Mouse (Mus musculus): Measurements from ENCODE around the gene Zfp65. TPM values are rescaled to one million over a fixed set of nuclear protein-coding genes. Genes with fewer than 3 reads are reported as not detected.
"Not testable (repeated sequence)": the region's sequence is repeated elsewhere in the genome, so short reads cannot be mapped to it uniquely, and the experiment has no call there.

Zfp65 gene
- polyA plus RNA-seq (2011; ENCODE audit: insufficient read depth, insufficient read length, low replicate concordance, missing spikeins), result 2.2 and 4.5 TPM in 2 replicates

- 10% methylated on average over 19 of the region's 21 CpGs for WGBS
- Histone ChIP-seq H3K4me1 (ENCODE audit: control insufficient read depth, insufficient read depth, low read length) (no peaks in the 10 kb centered on the region; the same call in 1 of the 2 replicates), H3K27ac (ENCODE audit: control insufficient read depth, insufficient read depth, low read depth, low read length, poor library complexity) (no peak within 1 kb of the TSS), H3K4me3 (replicated peaks; ENCODE audit: control insufficient read depth, low read depth, low read length) (peak within 1 kb of the TSS; percentile 76)
- TF ChIP-seq POLR2A (IDR thresholded peaks at IDR 0.05; ENCODE audit: borderline replicate concordance, control insufficient read depth, low read depth, low read length) (no peak), CTCF (IDR thresholded peaks at IDR 0.05; ENCODE audit: control insufficient read depth, insufficient read depth, low read length) (no peak)
These were observed at the start of gene Zfp65 for GRCm38 (mm10) chr13:67728641-67729318. Gene Zfp65, minus strand, starts transcription at chr13:67729173.

GRCm38 (mm10) chr13:67763031-67763768 lies 34.2 kb upstream of the Zfp65 start:
- no peak overlapping the region for H3K4me3 ChIP-seq (replicated peaks; ENCODE audit: control insufficient read depth, low read depth, low read length)
- no peak overlapping the region for H3K27ac ChIP-seq (ENCODE audit: control insufficient read depth, insufficient read depth, low read depth, low read length, poor library complexity)
- H3K4me1 ChIP-seq (ENCODE audit: control insufficient read depth, insufficient read depth, low read length), result no peaks in the 10 kb centered on the region
- TF ChIP-seq POLR2A (IDR thresholded peaks at IDR 0.05; ENCODE audit: borderline replicate concordance, control insufficient read depth, low read depth, low read length) (no peak), CTCF (IDR thresholded peaks at IDR 0.05; ENCODE audit: control insufficient read depth, insufficient read depth, low read length) (no peak)
- 70% methylated on average over 2 of the region's 2 CpGs for WGBS

- no peaks in the 10 kb centered on the region for H3K4me1 ChIP-seq (ENCODE audit: control insufficient read depth, insufficient read depth, low read length)
- WGBS, result 68% methylated on average over 1 of the region's 1 CpGs
- no peak overlapping the region for H3K4me3 ChIP-seq (replicated peaks; ENCODE audit: control insufficient read depth, low read depth, low read length)
- TF ChIP-seq POLR2A (IDR thresholded peaks at IDR 0.05; ENCODE audit: borderline replicate concordance, control insufficient read depth, low read depth, low read length) (no peak), CTCF (IDR thresholded peaks at IDR 0.05; ENCODE audit: control insufficient read depth, insufficient read depth, low read length) (no peak)
- H3K27ac ChIP-seq (ENCODE audit: control insufficient read depth, insufficient read depth, low read depth, low read length, poor library complexity), result no peak overlapping the region
These were observed 31.0 kb upstream of the Zfp65 start for GRCm38 (mm10) chr13:67759966-67760365.

- H3K4me3 ChIP-seq (replicated peaks; ENCODE audit: control insufficient read depth, low read depth, low read length), result no peak overlapping the region
- H3K4me1 ChIP-seq (ENCODE audit: control insufficient read depth, insufficient read depth, low read length), result no peaks in the 10 kb centered on the region; the same call in 1 of the 2 replicates
- H3K27ac ChIP-seq (ENCODE audit: control insufficient read depth, insufficient read depth, low read depth, low read length, poor library complexity), result no peak overlapping the region
- 82% methylated on average over 6 of the region's 6 CpGs for WGBS
- TF ChIP-seq POLR2A (IDR thresholded peaks at IDR 0.05; ENCODE audit: borderline replicate concordance, control insufficient read depth, low read depth, low read length) (no peak), CTCF (IDR thresholded peaks at IDR 0.05; ENCODE audit: control insufficient read depth, insufficient read depth, low read length) (no peak)
These were observed 26.8 kb upstream of the Zfp65 start for GRCm38 (mm10) chr13:67755761-67756160.

- 6% methylated on average over 24 of the region's 24 CpGs for WGBS
- TF ChIP-seq CTCF (IDR thresholded peaks at IDR 0.05; ENCODE audit: control insufficient read depth, insufficient read depth, low read length) (no peak), POLR2A (IDR thresholded peaks at IDR 0.05; ENCODE audit: borderline replicate concordance, control insufficient read depth, low read depth, low read length) (no peak)
- Histone ChIP-seq H3K27ac (ENCODE audit: control insufficient read depth, insufficient read depth, low read depth, low read length, poor library complexity) (peak within 1 kb of the TSS; percentile 79), H3K4me1 (ENCODE audit: control insufficient read depth, insufficient read depth, low read length) (no peaks in the 10 kb centered on the region; the same call in 1 of the 2 replicates), H3K4me3 (replicated peaks; ENCODE audit: control insufficient read depth, low read depth, low read length) (peak within 1 kb of the TSS; percentile 100)
These were observed 25.6 kb upstream of the Zfp65 start, which contains the start of gene Zfp85 for GRCm38 (mm10) chr13:67754333-67755306. Gene Zfp85, minus strand, starts transcription at chr13:67755228.

GRCm38 (mm10) chr13:67743896-67744295 lies 14.9 kb upstream of the Zfp65 start:
- no peak overlapping the region for H3K4me3 ChIP-seq (replicated peaks; ENCODE audit: control insufficient read depth, low read depth, low read length)
- H3K27ac ChIP-seq (ENCODE audit: control insufficient read depth, insufficient read depth, low read depth, low read length, poor library complexity), result no peak overlapping the region
- no peak for TF ChIP-seq POLR2A (IDR thresholded peaks at IDR 0.05; ENCODE audit: borderline replicate concordance, control insufficient read depth, low read depth, low read length)
- no peak for TF ChIP-seq CTCF (IDR thresholded peaks at IDR 0.05; ENCODE audit: control insufficient read depth, insufficient read depth, low read length)
- H3K4me1 ChIP-seq (ENCODE audit: control insufficient read depth, insufficient read depth, low read length), result no peaks in the 10 kb centered on the region
- WGBS, result 91% methylated on average over 9 of the region's 9 CpGs

- H3K4me3 ChIP-seq (replicated peaks; ENCODE audit: control insufficient read depth, low read depth, low read length), result no peak overlapping the region
- H3K27ac ChIP-seq (ENCODE audit: control insufficient read depth, insufficient read depth, low read depth, low read length, poor library complexity), result no peak overlapping the region
- H3K4me1 ChIP-seq (ENCODE audit: control insufficient read depth, insufficient read depth, low read length), result no peaks in the 10 kb centered on the region
- 80% methylated on average over 3 of the region's 3 CpGs for WGBS
- TF ChIP-seq POLR2A (IDR thresholded peaks at IDR 0.05; ENCODE audit: borderline replicate concordance, control insufficient read depth, low read depth, low read length) (no peak), CTCF (IDR thresholded peaks at IDR 0.05; ENCODE audit: control insufficient read depth, insufficient read depth, low read length) (no peak)
These were observed 14.0 kb upstream of the Zfp65 start for GRCm38 (mm10) chr13:67742941-67743340.

- WGBS, result 81% methylated on average over 9 of the region's 9 CpGs
- H3K27ac ChIP-seq (ENCODE audit: control insufficient read depth, insufficient read depth, low read depth, low read length, poor library complexity); H3K4me1 ChIP-seq (ENCODE audit: control insufficient read depth, insufficient read depth, low read length); H3K4me3 ChIP-seq (replicated peaks; ENCODE audit: control insufficient read depth, low read depth, low read length): not testable (repeated sequence)
These were observed 5.4 kb upstream of the Zfp65 start for GRCm38 (mm10) chr13:67734391-67734790.

GRCm38 (mm10) chr13:67729441-67729840 lies 468 bp upstream of the Zfp65 start:
- WGBS, result 23% methylated on average over 4 of the region's 4 CpGs
- not testable (repeated sequence) for H3K4me1 ChIP-seq (ENCODE audit: control insufficient read depth, insufficient read depth, low read length); H3K27ac ChIP-seq (ENCODE audit: control insufficient read depth, insufficient read depth, low read depth, low read length, poor library complexity); H3K4me3 ChIP-seq (replicated peaks; ENCODE audit: control insufficient read depth, low read depth, low read length)
